Mouse (Mus musculus): ENCODE data around the gene Kmt2a.

DNA sequence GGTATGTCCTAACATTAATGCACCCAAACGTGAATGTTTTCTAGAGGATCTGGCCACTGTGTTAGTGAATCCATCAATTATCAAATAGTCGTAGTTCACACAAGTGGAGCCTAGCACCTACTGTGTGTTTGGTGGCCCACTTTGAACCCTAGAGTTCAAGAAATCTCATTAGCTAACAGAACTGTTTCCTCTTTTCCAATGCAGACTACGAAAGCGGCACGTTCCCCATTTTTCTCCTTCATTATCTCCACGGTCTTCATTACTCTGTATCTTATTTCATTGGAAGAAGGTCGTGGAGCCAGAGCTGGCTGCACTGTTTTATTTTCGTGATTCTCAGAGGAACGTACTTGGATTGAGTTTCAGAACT lies 81.2 kb downstream of the Kmt2a start:
- TF ChIP-seq CTCF (conservative IDR thresholded peaks at IDR 0.05; ENCODE audit: insufficient read depth, insufficient read length, low read depth, low read length) (no peak), POLR2A (IDR thresholded peaks at IDR 0.05; ENCODE audit: low read depth, low read length) (no peak)
